Mouse (Mus musculus): ENCODE results near the gene Cfap299. TPM values are rescaled to one million over a fixed set of nuclear protein-coding genes. Genes with fewer than 3 reads are reported as not detected.

Gene Cfap299
- polyA plus RNA-seq, 1 experiment from 2014 or later = not detected

DNA sequence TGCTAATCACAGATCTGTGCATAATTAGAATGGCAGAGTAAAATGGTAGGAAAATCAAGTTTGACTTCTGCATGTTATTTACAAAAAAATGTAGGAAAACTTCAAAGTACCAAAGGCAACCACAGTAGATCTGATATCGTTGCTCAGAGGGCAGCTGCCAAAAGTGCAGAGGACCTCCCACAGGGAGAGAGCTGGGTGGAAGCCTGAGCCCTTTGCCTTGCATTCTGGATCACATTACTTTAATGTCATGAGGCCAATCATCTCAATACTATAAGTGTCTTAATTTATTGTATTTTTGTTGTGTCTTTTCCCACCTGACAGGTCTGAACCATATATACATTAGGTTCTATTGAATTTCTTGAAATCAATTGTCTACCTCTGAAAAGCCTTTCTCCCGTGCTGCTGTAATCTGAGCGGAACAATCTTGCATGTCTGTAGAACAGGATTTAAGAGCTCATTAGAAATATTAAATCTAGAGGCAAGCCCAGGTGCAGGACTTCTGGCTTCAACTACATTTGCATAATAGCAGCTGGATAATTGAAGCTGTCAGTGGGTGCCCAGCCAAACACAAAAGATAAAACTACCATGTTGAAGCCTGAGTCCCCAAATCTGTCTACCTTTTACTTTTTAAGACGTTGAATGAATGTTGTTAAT, 137.9 kb downstream of the Cfap299 start:
- Histone ChIP-seq H3K4me2 (no peak overlapping the region), H3K9ac (no peak overlapping the region), H3K27me3 (no peaks in the 10 kb centered on the region), H3K4me1 (replicated peaks) (no peaks in the 10 kb centered on the region), H3K27ac (replicated peaks) (no peak overlapping the region), H3K36me3 (replicated peaks) (no peaks in the 10 kb centered on the region), H3K9me3 (replicated peaks) (no peaks in the 10 kb centered on the region), H3K4me3 (replicated peaks) (no peak overlapping the region)
- WGBS (ENCODE audit: insufficient replicate concordance) = 56% methylated on average over 4 of the region's 4 CpGs
- no peak for ATAC-seq (ENCODE audit: insufficient read depth)

DNA sequence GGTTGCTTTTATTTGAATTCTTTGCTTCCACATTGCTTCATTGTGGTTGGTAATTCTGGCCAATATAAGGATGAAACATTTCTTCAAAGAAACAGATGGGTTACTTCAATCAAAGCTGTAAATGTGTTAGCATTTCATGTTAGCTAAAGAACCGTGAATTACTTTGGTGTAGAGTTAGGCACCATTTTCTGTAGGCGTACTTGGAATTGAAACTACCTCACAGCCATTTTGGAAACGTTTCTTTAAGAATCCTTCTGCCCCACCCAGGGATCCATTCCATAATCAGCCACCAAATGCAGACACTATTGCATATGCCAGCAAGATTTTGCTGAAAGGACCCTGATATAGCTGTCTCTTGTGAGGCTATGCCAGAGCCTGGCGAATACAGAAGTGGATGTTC, 140.9 kb downstream of the Cfap299 start:
- H3K9ac ChIP-seq = no peak overlapping the region
- no peaks in the 10 kb centered on the region for H3K27me3 ChIP-seq
- H3K4me3 ChIP-seq (replicated peaks) = no peak overlapping the region
- H3K9me3 ChIP-seq (replicated peaks) = no peaks in the 10 kb centered on the region
- 55% methylated on average over 4 of the region's 4 CpGs for WGBS (ENCODE audit: insufficient replicate concordance)
- H3K4me1 ChIP-seq (replicated peaks) = no peaks in the 10 kb centered on the region
- H3K27ac ChIP-seq (replicated peaks) = no peak overlapping the region
- no peak for ATAC-seq (ENCODE audit: insufficient read depth)
- H3K36me3 ChIP-seq (replicated peaks) = no peaks in the 10 kb centered on the region
- H3K4me2 ChIP-seq = no peak overlapping the region

- Histone ChIP-seq H3K9ac (no peak overlapping the region), H3K27me3 (no peaks in the 10 kb centered on the region), H3K27ac (replicated peaks) (no peak overlapping the region), H3K4me3 (replicated peaks) (no peak overlapping the region), H3K4me2 (no peak overlapping the region), H3K4me1 (replicated peaks) (no peaks in the 10 kb centered on the region), H3K36me3 (replicated peaks) (no peaks in the 10 kb centered on the region), H3K9me3 (replicated peaks) (no peaks in the 10 kb centered on the region)
- no peak for ATAC-seq (ENCODE audit: insufficient read depth)
- WGBS (ENCODE audit: insufficient replicate concordance) = 71% methylated on average over 3 of the region's 3 CpGs
These were observed 147.4 kb downstream of the Cfap299 start for GRCm38 (mm10) chr5:98476539-98476938.

DNA sequence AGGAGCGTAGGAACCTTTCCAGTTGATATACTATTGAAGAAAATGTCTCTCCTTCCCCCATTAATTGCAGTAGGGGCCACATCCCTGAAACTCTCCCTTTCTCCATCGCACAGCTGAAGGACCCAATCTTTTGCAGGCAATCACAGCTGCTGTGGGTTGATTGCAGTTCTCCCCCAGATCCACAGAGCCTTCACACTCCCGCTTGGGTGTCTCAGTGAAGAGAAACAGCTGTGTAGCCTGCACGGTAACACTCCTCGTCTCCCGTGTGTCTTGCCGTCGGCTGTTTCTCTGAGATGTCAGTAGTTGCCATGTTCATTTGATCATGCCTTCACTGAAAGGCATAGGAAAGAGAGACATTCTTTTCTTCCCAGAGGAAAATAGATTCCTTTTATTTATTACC, 148.2 kb downstream of the Cfap299 start:
- H3K36me3 ChIP-seq (replicated peaks) = no peaks in the 10 kb centered on the region
- 73% methylated on average over 8 of the region's 8 CpGs for WGBS (ENCODE audit: insufficient replicate concordance)
- no peak for ATAC-seq (ENCODE audit: insufficient read depth)

DNA sequence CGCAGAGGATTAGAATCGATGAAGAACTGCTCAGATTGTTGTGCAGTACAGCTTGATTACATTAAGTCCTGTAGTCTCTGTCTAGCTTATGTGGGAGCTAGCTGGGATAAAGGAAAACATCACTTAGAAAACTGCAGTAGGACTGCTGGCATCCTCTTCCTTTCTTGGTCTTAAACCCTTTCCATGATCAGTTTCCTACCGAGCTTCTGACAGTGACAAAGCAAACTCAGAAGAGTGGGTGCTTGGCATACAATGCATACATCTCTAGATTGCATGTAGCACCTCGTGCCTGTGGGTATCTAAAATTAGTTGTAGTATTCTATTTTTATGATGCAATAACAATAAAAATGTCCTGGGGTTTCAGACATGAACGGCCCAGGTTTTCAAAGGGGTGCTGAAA, 154.4 kb downstream of the Cfap299 start:
- Histone ChIP-seq H3K4me3 (replicated peaks) (no peak overlapping the region), H3K9ac (no peak overlapping the region)
- 54% methylated on average over 5 of the region's 5 CpGs for WGBS (ENCODE audit: insufficient replicate concordance)

More for the DNA sequence above, 148.2 kb downstream of the Cfap299 start:
- no peaks in the 10 kb centered on the region for H3K27me3 ChIP-seq
- no peaks in the 10 kb centered on the region for H3K4me1 ChIP-seq (replicated peaks)
- no peak overlapping the region for H3K4me3 ChIP-seq (replicated peaks)
- H3K9me3 ChIP-seq (replicated peaks) = no peaks in the 10 kb centered on the region
- no peak overlapping the region for H3K9ac ChIP-seq
- no peak overlapping the region for H3K27ac ChIP-seq (replicated peaks)
- no peak overlapping the region for H3K4me2 ChIP-seq

DNA sequence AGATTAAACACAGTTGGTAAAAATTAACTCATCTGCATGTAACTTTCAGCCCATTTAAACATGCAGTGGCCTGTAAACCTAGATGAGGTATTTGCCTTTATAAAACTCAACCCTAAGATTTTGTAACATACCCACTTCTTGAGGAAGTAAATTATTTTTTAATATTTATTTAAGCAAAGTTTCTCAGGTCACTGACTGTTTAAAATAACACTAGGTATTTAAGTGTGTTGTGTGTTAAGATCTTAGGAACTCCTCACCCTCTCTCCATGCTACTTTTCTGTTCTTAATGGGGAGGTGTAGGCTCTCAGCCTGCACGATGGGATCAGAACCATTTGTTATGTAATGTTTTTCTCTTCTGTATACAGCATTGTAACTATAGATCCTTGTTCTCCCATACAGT, 156.1 kb downstream of the Cfap299 start:
- H3K27me3 ChIP-seq = no peaks in the 10 kb centered on the region
- H3K9me3 ChIP-seq (replicated peaks) = no peaks in the 10 kb centered on the region
- ATAC-seq (ENCODE audit: insufficient read depth) = no peak
- no peak overlapping the region for H3K4me2 ChIP-seq
- no peaks in the 10 kb centered on the region for H3K4me1 ChIP-seq (replicated peaks)
- no peak overlapping the region for H3K4me3 ChIP-seq (replicated peaks)
- H3K27ac ChIP-seq (replicated peaks) = no peak overlapping the region
- H3K36me3 ChIP-seq (replicated peaks) = no peaks in the 10 kb centered on the region
- H3K9ac ChIP-seq = no peak overlapping the region
- WGBS (ENCODE audit: insufficient replicate concordance) = 56% methylated on average over 1 of the region's 1 CpGs

More for the DNA sequence above, 154.4 kb downstream of the Cfap299 start:
- Histone ChIP-seq H3K36me3 (replicated peaks) (no peaks in the 10 kb centered on the region), H3K27me3 (no peaks in the 10 kb centered on the region), H3K27ac (replicated peaks) (no peak overlapping the region), H3K4me1 (replicated peaks) (no peaks in the 10 kb centered on the region), H3K4me2 (no peak overlapping the region), H3K9me3 (replicated peaks) (no peaks in the 10 kb centered on the region)
- ATAC-seq (ENCODE audit: insufficient read depth) = no peak

DNA sequence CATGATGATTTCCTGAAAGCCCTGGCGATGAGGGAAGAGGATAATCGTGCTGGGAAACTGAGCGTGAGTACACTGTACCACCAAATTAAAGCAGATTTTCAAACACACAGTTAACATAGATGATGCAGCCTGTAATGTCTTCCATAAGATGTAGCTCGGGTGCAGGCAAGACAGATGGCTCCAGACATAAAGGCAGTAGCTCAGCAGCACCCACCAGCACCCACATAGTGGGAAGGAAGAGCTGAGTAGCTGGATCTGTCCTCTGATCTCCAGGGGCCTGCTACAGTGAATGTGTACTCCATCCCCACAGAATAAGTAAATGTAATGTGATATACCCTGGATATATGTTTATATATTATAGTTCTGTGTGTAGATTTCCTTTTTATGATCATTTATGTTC, 169.2 kb downstream of the Cfap299 start:
- H3K36me3 ChIP-seq (replicated peaks) = no peaks in the 10 kb centered on the region
- no peak overlapping the region for H3K9ac ChIP-seq
- H3K4me3 ChIP-seq (replicated peaks) = no peak overlapping the region
- no peak for ATAC-seq (ENCODE audit: insufficient read depth)
- no peaks in the 10 kb centered on the region for H3K9me3 ChIP-seq (replicated peaks)
- H3K4me2 ChIP-seq = no peak overlapping the region
- 53% methylated on average over 4 of the region's 4 CpGs for WGBS (ENCODE audit: insufficient replicate concordance)
- H3K27ac ChIP-seq (replicated peaks) = no peak overlapping the region
- H3K4me1 ChIP-seq (replicated peaks) = no peaks in the 10 kb centered on the region
- H3K27me3 ChIP-seq = no peaks in the 10 kb centered on the region

- no peak for ATAC-seq (ENCODE audit: insufficient read depth)
- no peaks in the 10 kb centered on the region for H3K4me1 ChIP-seq (replicated peaks)
- no peak overlapping the region for H3K27ac ChIP-seq (replicated peaks)
- H3K4me2 ChIP-seq = no peak overlapping the region
- no peaks in the 10 kb centered on the region for H3K9me3 ChIP-seq (replicated peaks)
- H3K4me3 ChIP-seq (replicated peaks) = no peak overlapping the region
- H3K27me3 ChIP-seq = no peaks in the 10 kb centered on the region
- no peak overlapping the region for H3K9ac ChIP-seq
- WGBS (ENCODE audit: insufficient replicate concordance) = 65% methylated on average over 7 of the region's 7 CpGs
- no peaks in the 10 kb centered on the region for H3K36me3 ChIP-seq (replicated peaks)
These were observed 187.1 kb downstream of the Cfap299 start for GRCm38 (mm10) chr5:98516214-98516613.

GRCm38 (mm10) chr5:98520118-98520517, 191.0 kb downstream of the Cfap299 start:
- ATAC-seq (ENCODE audit: insufficient read depth) = no peak
- Histone ChIP-seq H3K9ac (no peak overlapping the region), H3K36me3 (replicated peaks) (no peaks in the 10 kb centered on the region), H3K27me3 (no peaks in the 10 kb centered on the region), H3K4me2 (no peak overlapping the region), H3K27ac (replicated peaks) (no peak overlapping the region), H3K4me3 (replicated peaks) (no peak overlapping the region), H3K9me3 (replicated peaks) (no peaks in the 10 kb centered on the region), H3K4me1 (replicated peaks) (no peaks in the 10 kb centered on the region)
- 55% methylated on average over 2 of the region's 2 CpGs for WGBS (ENCODE audit: insufficient replicate concordance)

- H3K4me1 ChIP-seq (replicated peaks) = no peaks in the 10 kb centered on the region
- H3K9ac ChIP-seq = no peak overlapping the region
- no peaks in the 10 kb centered on the region for H3K9me3 ChIP-seq (replicated peaks)
- no peaks in the 10 kb centered on the region for H3K27me3 ChIP-seq
- ATAC-seq (ENCODE audit: insufficient read depth) = no peak
- H3K4me3 ChIP-seq (replicated peaks) = no peak overlapping the region
- H3K4me2 ChIP-seq = no peak overlapping the region
- WGBS (ENCODE audit: insufficient replicate concordance) = 70% methylated on average over 7 of the region's 7 CpGs
- no peak overlapping the region for H3K27ac ChIP-seq (replicated peaks)
- H3K36me3 ChIP-seq (replicated peaks) = no peaks in the 10 kb centered on the region
These were observed 193.3 kb downstream of the Cfap299 start for GRCm38 (mm10) chr5:98522270-98522977.

- no peak for ATAC-seq (ENCODE audit: insufficient read depth)
- H3K27ac ChIP-seq (replicated peaks) = no peak overlapping the region
- no peak overlapping the region for H3K4me3 ChIP-seq (replicated peaks)
- H3K27me3 ChIP-seq = no peaks in the 10 kb centered on the region
- no peaks in the 10 kb centered on the region for H3K36me3 ChIP-seq (replicated peaks)
- H3K9me3 ChIP-seq (replicated peaks) = no peaks in the 10 kb centered on the region
- no peak overlapping the region for H3K9ac ChIP-seq
- H3K4me1 ChIP-seq (replicated peaks) = no peaks in the 10 kb centered on the region
- WGBS (ENCODE audit: insufficient replicate concordance) = 70% methylated on average over 7 of the region's 7 CpGs
- H3K4me2 ChIP-seq = no peak overlapping the region
These were observed 193.9 kb downstream of the Cfap299 start for GRCm38 (mm10) chr5:98523050-98523449.

DNA sequence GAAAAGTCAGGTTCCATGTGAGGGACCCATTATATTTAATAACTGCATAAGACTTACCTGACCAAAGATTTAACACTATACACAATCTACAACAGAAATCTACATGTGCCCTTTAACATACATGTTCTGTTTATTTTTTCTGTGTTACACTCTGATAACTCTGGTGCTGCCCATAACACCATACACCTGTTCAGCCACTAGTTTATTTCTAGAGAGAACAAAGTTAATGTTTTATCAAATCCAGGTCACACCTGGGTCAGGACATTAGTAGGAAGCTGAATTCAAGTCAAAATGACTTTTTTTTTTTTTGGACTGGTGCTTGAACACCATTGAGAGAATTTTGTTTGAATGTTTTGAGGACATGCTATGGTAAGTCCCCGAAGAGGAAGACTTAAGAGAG, 194.7 kb downstream of the Cfap299 start:
- Histone ChIP-seq H3K4me3 (replicated peaks) (no peak overlapping the region), H3K9ac (no peak overlapping the region), H3K4me1 (replicated peaks) (no peaks in the 10 kb centered on the region), H3K27ac (replicated peaks) (no peak overlapping the region), H3K4me2 (no peak overlapping the region), H3K27me3 (no peaks in the 10 kb centered on the region), H3K9me3 (replicated peaks) (no peaks in the 10 kb centered on the region), H3K36me3 (replicated peaks) (no peaks in the 10 kb centered on the region)
- no peak for ATAC-seq (ENCODE audit: insufficient read depth)
- 53% methylated on average over 1 of the region's 1 CpGs for whole genome bisulfite sequencing (ENCODE audit: insufficient replicate concordance)
